Mouse (Mus musculus) liver, embryonic 12.5 days (tissue): ENCODE results near the gene Gm4985. TPM values are rescaled to one million over a fixed set of nuclear protein-coding genes. Genes with fewer than 3 reads are reported as not detected.
"Not testable (repeated sequence)": the region's sequence is repeated elsewhere in the genome, so short reads cannot be mapped to it uniquely, and the experiment has no call there.

ENCODE experiments used
- ATAC-seq: fragments of 200-750 bp; cut with Nextera tagmentation; 2 replicates; pipeline ENCODE4 v1.8.0; 2017; ENCODE audit warnings: moderate number of reproducible peaks, mild to moderate bottlenecking, moderate library complexity
- H3K27ac ChIP-seq: fragments of 300-500 bp; sonication (generic); 2 replicates; pipeline ENCODE4 v1.5.1; 2016; ENCODE audit warnings: mild to moderate bottlenecking
- H3K27me3 ChIP-seq: fragments of 300-500 bp; sonication (generic); replicated peaks from 2 replicates; pipeline ENCODE4 v1.6.1; 2016; ENCODE audit warnings: mild to moderate bottlenecking, moderate library complexity
- H3K36me3 ChIP-seq: fragments of 300-500 bp; sonication (generic); 2 replicates; pipeline ENCODE4 v1.6.1; 2016; ENCODE audit warnings: mild to moderate bottlenecking, moderate library complexity
- H3K4me1 ChIP-seq: fragments of 300-500 bp; sonication (generic); 2 replicates; pipeline ENCODE4 v1.6.1; 2016
- H3K4me2 ChIP-seq: fragments of 300-500 bp; sonication (generic); 2 replicates; pipeline ENCODE4 v1.6.1; 2016; ENCODE audit warnings: mild to moderate bottlenecking, moderate library complexity
- H3K4me3 ChIP-seq: fragments of 300-500 bp; sonication (generic); 2 replicates; pipeline ENCODE4 v1.5.1; 2016; ENCODE audit warnings: mild to moderate bottlenecking, moderate library complexity
- H3K9ac ChIP-seq: fragments of 300-500 bp; sonication (generic); 2 replicates; pipeline ENCODE4 v1.6.1; 2016; ENCODE audit warnings: mild to moderate bottlenecking, moderate library complexity
- H3K9me3 ChIP-seq: fragments of 300-500 bp; sonication (generic); replicated peaks from 2 replicates; pipeline ENCODE4 v1.6.1; 2016; ENCODE audit warnings: mild to moderate bottlenecking, moderate library complexity
- WGBS: fragments of 180-500 bp; shearing (Covaris S2); methylation state at CpG from one replicate; pipeline ENCODE4 v1.1.7; 2016; ENCODE audit not compliant: insufficient replicate concordance; 5-methylcytosine and 5-hydroxymethylcytosine counted together
- microRNA-seq: library from miRNA; unstranded; fragments of <30 nt; microRNA quantifications from one replicate; pipeline ENCODE4, GENCODE M21; 2017
- polyA plus RNA-seq: library from polyadenylated mRNA; unstranded; fragments of >200 nt; fragmentation: Nextera tagmentation; extraction: Ambion mirVana; gene quantifications from 2 replicates; pipeline ENCODE4 v1.2.1, GENCODE M21; 2016

The Gm4985 gene
- not detected in 2 replicates for polyA plus RNA-seq

GRCm38 (mm10) chrX:23958834-23959233, at the start of gene Gm4985:
Gene Gm4985 (minus strand): TSS chrX:23958934.
- not testable (repeated sequence) for H3K4me3 ChIP-seq, H3K9me3 ChIP-seq, H3K4me1 ChIP-seq, H3K36me3 ChIP-seq, H3K4me2 ChIP-seq, H3K9ac ChIP-seq, H3K27me3 ChIP-seq, H3K27ac ChIP-seq, ATAC-seq
- WGBS = 70% methylated on average over 8 of the region's 8 CpGs

- no peak overlapping the region for H3K4me2 ChIP-seq
- no peak for ATAC-seq
- H3K36me3 ChIP-seq = no peaks in the 10 kb centered on the region
- no peak overlapping the region for H3K9ac ChIP-seq
- H3K9me3 ChIP-seq = no peaks in the 10 kb centered on the region
- 43% methylated on average over 2 of the region's 2 CpGs for WGBS
- H3K27ac ChIP-seq = no peak overlapping the region
- no peaks in the 10 kb centered on the region for H3K27me3 ChIP-seq
- H3K4me1 ChIP-seq = no peaks in the 10 kb centered on the region
- no peak overlapping the region for H3K4me3 ChIP-seq
These were observed 4.6 kb downstream of the Gm4985 start for GRCm38 (mm10) chrX:23954161-23954560.

Small RNA genes within 50 kb of the gene (microRNA-seq; reads per million reads assigned to microRNA genes)
- not detected for gene Gm25299

Other genes starting within 250 kb of the Gm4985 start
- gene Gm4907, start 76.4 kb downstream of the Gm4985 start, polyA plus RNA-seq = not detected in 2 replicates